Mouse (Mus musculus) lung, adult 2 months (tissue): ENCODE results near the gene Ier2.

Experiments
- CTCF ChIP-seq: fragments of 200-500 bp; IDR thresholded peaks from 2 replicates; pipeline ENCODE4 v1.5.1; 2011; ENCODE audit warnings: mild to moderate bottlenecking, low read length, control low read depth; ENCODE audit not compliant: insufficient read depth
- POLR2A ChIP-seq: fragments of 200-500 bp; IDR thresholded peaks from 2 replicates; pipeline ENCODE4 v1.6.1; 2011; ENCODE audit warnings: low read depth, mild to moderate bottlenecking, control low read depth, low read length, borderline replicate concordance; ENCODE audit errors: extremely low read depth

DNA sequence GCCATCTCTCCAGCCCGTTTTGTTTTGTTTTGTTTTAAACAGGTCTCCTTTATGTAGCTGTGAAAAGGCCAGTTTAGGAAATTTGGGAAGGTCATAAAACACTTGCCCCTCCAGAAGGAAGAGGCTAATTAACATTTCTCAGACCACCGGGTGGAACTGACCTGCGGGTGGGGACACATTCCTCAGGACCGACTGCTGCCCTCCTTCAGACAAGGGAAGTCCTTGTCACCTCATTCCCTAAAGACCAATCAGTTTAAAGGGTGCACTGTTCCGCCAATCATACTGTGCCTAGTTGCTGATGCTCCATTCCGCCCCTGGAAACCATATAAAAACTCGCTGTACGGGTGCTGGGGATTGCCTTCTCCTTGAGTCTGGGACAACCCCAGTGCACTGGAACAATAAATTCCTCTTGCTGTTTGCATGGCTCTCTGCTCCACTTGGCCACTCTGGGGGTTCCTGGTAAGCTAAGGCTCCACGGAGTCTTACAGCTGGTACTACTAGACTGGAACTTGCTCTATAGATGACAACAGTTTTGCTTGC is 9.5 kb downstream of the Ier2 start:
- TF ChIP-seq CTCF (no peak), POLR2A (no peak)
